Mouse (Mus musculus) small intestine, adult 2 months (tissue): Measurements from ENCODE around the gene Gabbr2.

Experiments used
- CTCF ChIP-seq: fragments of 200-500 bp; IDR thresholded peaks from 2 replicates; pipeline ENCODE4 v1.5.1; 2012; ENCODE audit warnings: low read depth, mild to moderate bottlenecking, control low read depth, inconsistent platforms, low read length, moderate library complexity, mixed read lengths; ENCODE audit not compliant: insufficient replicate concordance, insufficient read length; ENCODE audit errors: extremely low read depth
- POLR2A ChIP-seq: fragments of 200-500 bp; IDR thresholded peaks from 2 replicates; pipeline ENCODE4 v1.6.1; 2012; ENCODE audit warnings: low read depth, mild to moderate bottlenecking, control low read depth, inconsistent platforms, low read length, moderate library complexity

DNA sequence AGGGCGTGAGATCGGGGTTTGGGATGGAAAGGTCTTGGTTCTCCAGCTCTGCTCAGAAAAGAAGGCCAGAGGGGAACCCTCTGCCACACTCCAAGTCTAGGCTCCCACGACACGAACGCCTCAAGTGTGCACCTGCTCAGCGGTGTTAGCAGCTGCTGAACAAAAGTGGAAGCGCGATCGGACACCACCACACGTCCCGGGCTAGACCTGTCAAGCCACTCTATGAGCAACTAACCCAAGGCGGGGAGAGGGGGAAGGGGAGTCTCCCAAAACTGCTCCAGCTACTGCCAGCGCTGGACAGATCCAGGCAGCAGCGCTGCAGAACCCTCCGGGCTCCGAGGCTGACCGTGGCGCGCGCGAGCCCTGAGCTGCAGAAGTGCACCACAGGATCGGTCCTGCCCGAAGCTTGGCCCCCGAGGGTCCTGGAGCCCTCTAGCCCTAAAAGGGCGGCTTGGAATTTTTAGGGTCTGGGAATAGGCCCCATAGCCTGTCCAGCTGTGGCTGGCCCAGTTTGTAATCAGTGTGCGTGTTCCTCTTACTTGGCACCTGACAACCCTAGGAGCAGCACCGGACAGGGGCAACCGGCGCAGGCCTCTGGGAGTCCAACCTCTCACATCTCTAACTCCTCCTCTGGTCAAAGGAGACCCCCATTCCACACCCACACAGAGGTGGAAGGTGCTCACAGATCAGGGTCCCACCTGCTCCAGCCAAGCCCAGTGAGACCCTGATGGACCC, 1.2 kb downstream of the Gabbr2 start:
- no peak for TF ChIP-seq CTCF
- TF ChIP-seq POLR2A = no peak
